Mouse (Mus musculus): ENCODE data around the gene Arl8a. TPM values are rescaled to one million over a fixed set of nuclear protein-coding genes. Genes with fewer than 3 reads are reported as not detected.

Gene Arl8a
- polyA plus RNA-seq, 1 experiment = 78.5 TPM

DNA sequence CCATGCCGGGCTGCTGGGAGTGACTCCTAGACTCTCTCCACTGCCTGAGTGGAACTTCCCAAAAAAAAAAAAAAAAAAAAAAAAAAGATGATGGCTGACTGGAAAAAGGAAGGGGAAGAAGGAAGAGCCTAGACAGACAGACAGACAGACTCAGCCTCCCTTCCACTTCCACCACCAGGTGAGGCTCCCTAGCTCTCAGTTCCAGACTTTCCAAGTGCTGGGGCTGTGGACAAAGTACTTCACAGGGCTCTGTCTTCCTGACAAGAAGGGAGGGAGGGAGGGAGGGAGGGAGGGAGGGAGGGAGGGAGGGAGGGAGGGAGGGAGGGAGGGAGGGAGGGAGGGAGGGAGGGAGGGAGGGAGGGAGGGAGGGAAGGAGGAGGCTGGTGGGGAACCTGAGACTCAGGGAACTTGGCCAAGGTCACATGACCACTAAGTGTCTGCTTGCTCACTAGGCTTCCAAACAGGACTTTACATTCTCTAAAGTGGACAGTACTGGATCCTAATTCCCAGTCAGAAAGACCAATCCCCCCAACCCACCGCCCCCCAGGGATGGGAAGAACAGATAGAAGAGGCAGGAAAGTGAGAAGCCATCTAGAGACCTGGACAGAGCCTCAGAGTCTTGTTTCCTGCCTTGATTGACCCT, 16.1 kb upstream of the Arl8a start:
- TF ChIP-seq GATA1 (IDR thresholded peaks at IDR 0.05; ENCODE audit: low read length) = no peak

DNA sequence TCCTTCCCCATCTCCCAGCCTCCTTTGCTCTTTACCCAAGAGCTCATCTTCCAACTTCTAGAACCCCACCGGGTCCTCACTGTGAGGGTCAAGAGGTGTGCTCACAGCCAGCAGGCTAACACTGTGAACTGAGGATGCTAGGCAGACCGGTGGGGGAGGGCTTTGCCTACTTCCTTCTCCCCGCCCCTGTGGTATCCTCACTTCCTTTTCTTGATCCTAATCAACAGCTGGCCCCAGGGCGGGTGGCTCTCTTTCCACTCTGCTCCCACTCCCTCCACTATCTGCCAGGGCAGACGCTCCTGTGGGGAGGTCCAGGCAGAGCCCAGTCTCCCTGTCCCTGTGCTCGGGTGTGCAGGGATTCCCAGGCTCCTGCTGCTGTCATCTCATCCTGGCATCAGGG, 15.6 kb upstream of the Arl8a start:
- TF ChIP-seq GATA1 (IDR thresholded peaks at IDR 0.05; ENCODE audit: low read length) = peak; percentile 48

DNA sequence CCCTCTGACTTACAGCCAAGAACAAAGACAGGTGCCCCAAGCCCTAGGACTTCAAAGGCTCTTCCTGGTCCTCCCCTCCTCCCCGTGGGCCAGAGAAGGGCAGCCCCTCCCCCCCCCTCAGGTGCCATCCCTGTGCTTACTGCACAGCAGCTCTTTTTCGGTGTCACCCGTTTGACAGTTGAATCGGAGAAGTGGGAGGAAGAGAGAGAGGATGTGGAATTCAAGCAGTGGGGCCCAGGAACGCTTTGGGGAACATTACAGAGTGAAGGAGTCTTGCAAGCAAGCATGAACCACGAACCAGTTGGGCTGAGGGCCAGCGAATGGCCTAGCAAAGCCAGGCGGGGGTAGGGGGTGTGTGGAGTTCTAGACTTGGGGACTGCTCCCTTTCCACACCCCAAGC, 15.1 kb upstream of the Arl8a start:
- TF ChIP-seq GATA1 (IDR thresholded peaks at IDR 0.05; ENCODE audit: low read length) = no peak

DNA sequence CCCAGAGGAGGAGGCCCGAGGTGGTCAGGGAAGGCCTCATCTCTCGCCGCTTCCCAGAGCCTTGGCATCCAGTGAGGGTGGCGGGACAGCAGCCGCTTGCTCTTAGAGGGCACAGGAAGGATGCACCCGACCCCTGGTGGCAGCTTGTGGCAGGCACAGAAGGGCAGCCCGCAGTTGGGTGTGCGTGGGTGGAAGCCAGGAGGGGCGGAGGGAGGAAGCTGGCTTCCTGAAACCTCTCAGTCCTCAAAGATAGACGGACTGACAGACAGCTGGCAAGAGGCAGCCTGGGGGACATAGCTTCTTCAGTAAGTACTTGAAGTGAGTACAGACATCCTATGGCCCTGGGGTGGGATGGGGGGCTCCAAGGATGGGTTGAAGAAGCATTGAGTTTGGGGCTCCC, 14.2 kb upstream of the Arl8a start, which contains the start of gene Ptpn7:
Gene Ptpn7 (plus strand): TSS at position 228 of the 400 bp plus-strand sequence.
- TF ChIP-seq GATA1 (IDR thresholded peaks at IDR 0.05; ENCODE audit: low read length) = no peak

DNA sequence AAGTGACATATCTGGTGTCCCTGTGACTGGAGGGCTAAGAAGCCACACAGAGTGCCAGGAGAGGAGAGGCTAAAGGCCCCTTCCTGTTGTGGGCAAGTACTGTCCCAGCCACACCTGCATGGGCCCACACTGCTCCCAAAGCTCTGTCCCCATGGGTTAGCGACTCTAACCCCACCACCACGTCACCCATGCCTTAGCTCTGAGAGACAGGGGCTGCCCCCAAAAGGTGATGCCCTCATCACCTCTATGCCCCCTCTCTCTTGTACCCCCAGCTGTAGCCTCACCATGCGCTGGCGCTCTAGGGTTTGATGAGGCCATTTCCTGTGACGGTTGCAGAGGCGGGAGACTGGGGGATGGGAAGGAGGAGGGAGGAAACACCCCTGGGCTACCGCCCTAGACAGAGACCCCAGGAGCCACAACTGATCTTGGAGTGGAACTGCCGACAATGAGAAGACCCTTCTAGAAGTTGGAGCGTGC, 13.7 kb upstream of the Arl8a start:
- no peak for TF ChIP-seq GATA1 (IDR thresholded peaks at IDR 0.05; ENCODE audit: low read length)

DNA sequence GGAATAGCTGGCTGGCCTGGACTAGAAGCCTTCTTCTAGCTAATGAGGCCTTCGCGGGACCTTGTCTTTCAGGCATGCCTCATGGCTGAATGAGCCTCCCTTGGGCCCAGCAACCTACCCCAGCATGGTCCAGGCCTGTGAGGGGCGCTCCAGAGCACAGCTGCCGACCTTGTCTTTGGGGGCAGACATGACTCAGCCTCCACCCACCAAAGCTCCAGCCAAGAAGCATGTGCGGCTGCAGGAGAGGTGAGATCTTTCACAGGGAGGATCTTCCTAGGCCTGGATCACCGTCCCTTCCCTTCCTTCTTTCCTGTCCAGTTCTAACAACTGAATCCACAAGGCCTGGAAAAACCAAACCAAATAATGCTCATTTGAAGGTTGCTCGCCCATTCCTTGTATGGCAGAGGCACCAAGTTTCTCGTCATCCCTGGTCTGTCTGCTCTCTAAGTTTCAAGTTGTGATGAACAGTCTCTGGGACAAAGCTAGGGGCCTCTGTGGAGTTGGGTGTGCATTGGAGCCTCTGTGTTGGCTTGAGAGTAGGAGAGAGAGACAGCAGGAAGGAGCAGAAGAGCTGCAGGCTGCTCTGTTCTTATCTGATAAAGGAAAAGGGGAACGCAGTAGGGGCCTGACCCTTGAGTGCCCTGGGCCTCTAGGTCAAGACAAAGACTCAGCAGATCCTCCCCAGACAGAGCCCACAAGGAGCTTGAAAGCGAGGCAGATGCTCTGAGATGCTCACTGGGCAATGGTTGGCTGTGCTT, 12.8 kb upstream of the Arl8a start:
- TF ChIP-seq GATA1 (IDR thresholded peaks at IDR 0.05; ENCODE audit: low read length) = no peak

DNA sequence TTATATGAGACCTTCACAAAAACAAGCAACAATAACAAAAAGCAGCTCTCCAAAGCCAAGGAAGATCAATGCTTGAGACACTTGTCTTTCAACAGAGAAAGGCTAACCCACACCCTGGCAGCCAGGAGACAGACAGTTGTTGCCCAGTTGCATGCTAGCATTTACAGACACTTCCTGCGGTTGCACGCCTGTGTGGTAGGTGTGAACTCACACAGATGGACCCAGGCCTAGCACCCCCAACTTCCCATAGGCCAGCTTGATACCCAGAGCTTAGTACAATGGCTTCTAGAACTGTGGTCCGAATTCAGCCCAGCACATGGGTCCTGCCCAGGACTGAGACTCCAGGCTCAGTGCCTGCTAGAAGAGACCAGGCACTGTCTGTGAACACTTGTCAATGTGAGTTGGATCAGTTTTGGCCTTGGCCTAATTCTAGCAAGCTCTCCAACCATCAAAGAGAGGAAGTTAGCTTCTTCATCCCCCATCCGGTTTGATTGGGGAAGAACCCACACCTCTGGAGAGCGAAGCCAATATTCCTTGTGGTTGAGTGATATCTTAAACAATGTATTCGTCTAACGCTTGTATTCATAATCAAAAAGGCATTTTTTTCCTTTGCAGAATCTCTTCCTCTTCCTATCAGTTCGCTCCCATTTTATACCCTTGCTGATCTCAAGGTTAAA, 11.4 kb upstream of the Arl8a start:
- no peak for TF ChIP-seq GATA1 (IDR thresholded peaks at IDR 0.05; ENCODE audit: low read length)

DNA sequence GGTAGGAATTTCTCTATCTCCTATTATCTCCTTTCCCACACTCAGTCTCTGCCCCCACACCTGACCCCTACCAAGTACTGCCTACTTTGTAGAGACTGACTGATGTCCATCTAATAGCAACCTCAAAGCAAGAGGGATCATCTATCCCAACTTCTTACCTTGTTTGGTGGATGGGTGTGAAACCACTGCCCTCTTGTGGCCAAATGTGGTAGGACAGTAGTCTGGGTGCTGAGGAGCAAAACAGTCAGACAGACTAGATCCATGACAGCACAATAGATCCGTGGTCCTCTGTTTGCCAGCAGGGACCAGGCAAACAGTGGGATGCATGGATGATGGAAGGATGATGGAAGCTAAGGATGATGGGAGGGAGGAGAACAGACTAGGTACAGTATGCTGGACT, 10.1 kb upstream of the Arl8a start:
- no peak for TF ChIP-seq GATA1 (IDR thresholded peaks at IDR 0.05; ENCODE audit: low read length)

DNA sequence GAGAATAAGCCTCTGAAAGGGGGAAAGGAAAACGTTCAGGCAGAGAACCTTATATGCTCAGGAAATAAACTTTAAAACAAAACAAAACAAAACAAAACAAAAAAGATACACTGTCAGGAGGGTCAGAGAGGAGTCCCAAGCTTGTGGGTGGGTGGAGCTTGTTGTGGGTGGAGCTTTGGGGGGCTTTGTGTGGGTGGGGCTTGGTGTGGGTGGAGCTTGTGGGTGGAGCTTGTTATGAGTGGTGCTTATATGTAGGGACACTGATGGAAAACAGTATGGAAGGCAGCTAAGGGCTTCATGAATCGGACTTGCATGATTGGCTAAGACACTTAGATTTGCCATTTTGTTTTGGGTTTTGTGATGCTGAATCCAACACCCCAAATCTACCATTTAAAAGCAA, 6.7 kb upstream of the Arl8a start:
- TF ChIP-seq GATA1 (IDR thresholded peaks at IDR 0.05; ENCODE audit: low read length) = no peak

DNA sequence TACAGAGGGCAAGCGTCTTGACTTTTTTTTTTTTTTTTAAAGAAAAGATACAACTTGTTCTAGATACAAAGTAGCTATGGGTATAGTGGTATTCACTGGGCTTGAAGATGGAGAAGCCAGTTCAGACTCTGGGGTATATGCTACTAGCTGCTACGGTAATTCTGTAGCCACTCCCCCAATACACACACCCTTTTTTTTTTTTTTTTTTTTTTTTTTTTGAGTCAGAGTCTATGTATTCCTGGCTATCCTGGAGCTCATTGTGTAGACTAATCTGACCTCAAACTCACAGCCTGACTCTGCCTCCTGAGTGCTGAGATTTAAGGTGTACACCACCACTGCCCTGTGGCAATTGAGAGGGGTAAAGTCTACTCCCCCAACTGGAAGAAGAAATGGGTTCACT, 4.2 kb upstream of the Arl8a start:
- TF ChIP-seq GATA1 (IDR thresholded peaks at IDR 0.05; ENCODE audit: low read length) = no peak

DNA sequence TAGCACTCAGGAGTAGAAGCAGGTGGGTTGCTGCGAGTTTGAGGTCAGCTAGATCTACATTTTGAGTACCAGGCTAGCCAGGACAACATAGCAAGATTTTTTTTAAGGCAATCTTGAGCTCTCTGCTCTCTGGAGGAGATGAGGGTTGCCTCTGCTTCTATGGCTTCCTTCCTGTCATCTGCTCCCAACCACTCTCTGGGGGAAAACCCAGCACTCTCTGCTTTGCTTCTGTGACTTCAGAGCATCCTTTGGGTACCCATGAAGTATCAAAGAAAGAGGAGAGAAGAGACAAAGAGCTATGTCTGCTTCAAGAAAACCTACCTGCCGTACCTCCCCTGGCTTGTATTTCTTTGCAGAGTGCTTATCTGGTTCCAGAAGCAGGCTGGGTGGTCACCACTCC, 2.7 kb upstream of the Arl8a start:
- TF ChIP-seq GATA1 (IDR thresholded peaks at IDR 0.05; ENCODE audit: low read length) = no peak

DNA sequence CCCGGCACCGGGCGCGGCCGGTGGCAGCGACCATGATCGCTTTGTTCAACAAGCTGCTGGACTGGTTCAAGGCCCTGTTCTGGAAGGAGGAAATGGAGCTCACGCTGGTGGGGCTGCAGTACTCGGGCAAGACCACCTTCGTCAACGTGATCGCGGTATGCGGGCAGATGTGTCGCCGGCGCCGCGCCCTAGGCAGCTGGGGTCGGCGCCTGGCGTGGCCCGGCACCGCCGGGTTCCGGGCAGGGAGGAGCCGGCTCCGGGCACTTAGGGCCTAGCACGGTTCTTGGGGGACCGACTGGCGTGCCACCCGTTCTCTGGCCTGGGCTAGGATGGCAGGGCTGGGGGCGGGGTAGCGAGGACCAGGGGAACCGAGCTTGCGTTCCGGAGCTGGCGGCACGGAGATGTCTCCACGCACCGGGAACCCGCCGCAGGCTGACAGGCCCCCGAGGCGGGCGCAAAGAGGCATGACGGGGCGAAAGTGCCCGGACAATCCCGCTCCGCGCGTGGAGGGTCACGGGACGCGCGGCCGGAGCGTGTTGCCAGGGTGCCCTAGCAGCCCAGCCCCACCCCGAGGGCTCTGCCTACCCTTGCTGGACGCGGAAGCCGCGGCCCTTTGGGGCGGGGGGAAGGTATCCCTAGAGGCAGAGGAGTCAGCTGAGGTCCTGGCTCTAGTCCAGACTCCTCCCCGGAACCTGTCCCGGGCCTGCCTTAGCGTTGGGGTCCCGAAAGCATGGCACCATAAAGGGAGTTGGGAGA, 500 bp downstream of the Arl8a start:
- TF ChIP-seq GATA1 (IDR thresholded peaks at IDR 0.05; ENCODE audit: low read length) = no peak

DNA sequence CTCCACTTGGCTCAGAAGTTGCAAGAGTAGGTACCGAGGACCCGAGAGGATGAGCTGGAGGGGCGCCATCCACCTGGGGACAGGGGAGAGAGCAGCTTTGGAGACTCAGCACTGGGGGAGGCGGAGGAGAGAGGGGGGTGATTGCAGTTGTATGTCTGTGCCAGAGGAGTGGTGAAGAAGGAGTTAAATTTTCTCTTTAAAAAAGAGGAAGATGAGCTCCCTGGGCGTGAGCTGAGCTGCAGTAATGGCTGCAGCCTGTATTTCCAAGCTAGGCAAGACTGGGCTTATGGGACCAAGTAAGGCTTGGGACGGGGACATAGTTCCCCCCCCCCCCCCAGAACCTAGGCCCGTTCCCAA, 1.1 kb downstream of the Arl8a start:
- no peak for TF ChIP-seq GATA1 (IDR thresholded peaks at IDR 0.05; ENCODE audit: low read length)

DNA sequence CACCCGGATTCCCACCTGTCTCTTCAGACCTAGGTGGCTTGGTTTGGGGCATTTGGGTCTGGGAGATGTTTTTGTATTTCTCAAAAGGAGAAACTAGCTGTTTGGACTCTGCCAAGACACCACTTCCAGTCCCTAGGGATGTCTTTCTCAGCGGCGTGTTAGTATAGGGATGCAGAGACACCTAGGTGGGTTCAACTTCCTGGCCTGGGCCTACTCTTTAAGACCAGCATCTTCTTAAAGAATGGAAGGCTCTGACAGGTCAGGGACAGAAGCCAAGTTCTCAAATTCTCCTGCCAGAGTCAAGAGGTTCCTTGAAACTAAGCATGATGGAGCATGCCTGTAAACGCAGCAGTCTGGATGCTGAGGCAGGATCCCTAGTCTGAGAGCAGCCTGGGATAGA, 1.9 kb downstream of the Arl8a start:
- TF ChIP-seq GATA1 (IDR thresholded peaks at IDR 0.05; ENCODE audit: low read length) = no peak

DNA sequence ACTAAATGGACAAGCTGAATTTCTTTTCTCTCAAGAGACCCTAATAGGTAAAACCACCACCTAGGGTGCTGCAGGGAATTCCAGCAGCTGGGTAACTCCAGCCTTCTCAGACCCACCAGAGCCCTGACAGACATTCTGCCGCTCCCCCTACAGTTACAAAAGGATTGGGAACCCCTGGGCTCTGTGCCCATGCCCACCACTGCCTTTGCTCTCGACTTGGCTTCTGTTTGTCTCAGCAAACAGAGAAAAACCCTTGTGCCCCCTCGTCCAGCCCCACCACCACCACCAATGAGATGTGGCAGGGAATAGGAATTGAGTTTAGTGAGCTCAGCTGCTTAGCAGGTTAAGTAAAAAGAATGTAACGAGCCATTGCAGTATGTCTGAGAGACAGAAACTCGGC, 2.4 kb downstream of the Arl8a start:
- TF ChIP-seq GATA1 (IDR thresholded peaks at IDR 0.05; ENCODE audit: low read length) = no peak

DNA sequence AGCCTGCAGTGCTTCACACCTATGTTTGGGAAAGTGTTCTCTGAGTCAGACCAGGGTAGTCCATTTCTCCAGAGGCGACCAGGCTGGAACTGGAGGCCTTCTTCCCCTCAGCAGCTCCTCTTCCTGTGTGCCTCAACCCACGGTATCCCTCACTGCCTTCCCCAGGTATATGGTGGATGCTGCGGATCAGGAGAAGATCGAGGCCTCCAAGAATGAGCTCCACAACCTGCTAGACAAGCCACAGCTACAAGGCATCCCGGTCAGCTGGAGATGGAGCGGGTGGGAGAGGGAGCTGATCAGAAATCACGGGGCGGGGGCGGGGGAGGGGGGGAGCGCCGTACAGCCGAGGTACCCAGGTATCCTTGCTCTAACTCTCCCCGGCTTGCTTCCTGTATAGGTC, 7.4 kb downstream of the Arl8a start:
- no peak for TF ChIP-seq GATA1 (IDR thresholded peaks at IDR 0.05; ENCODE audit: low read length)
